Mouse (Mus musculus): Measurements from ENCODE around the gene Mettl7a1.
"Not testable (repeated sequence)": the region's sequence is repeated elsewhere in the genome, so short reads cannot be mapped to it uniquely, and the experiment has no call there.

Mettl7a1 gene

GRCm38 (mm10) chr15:100304019-100304991, at the start of gene Mettl7a1:
Mettl7a1 (plus strand) TSS chr15:100304140.
- DNase-seq: peak; percentile 61 to 65

DNA sequence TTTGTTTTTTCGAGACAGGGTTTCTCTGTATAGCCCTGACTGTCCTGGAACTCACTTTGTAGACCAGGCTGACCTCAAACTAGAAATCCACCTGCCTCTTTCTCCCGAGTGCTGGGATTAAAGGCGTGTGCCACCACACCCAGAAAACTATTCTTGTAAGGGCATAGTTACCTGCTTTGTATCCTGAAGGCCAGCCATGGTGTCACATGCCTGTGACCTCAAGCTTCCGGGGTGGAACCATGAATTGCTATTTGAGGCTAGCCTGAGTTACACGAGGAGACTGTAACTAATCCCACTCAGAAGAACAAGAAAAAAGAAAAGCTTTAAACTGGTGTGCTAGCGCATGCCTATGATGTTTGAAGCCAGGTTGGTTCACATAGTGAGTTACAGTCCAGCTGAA, 47.6 kb upstream of the Mettl7a1 start:
- DNase-seq: no peak

GRCm38 (mm10) chr15:100257305-100257704, 46.6 kb upstream of the Mettl7a1 start:
- DNase-seq: no peak

DNA sequence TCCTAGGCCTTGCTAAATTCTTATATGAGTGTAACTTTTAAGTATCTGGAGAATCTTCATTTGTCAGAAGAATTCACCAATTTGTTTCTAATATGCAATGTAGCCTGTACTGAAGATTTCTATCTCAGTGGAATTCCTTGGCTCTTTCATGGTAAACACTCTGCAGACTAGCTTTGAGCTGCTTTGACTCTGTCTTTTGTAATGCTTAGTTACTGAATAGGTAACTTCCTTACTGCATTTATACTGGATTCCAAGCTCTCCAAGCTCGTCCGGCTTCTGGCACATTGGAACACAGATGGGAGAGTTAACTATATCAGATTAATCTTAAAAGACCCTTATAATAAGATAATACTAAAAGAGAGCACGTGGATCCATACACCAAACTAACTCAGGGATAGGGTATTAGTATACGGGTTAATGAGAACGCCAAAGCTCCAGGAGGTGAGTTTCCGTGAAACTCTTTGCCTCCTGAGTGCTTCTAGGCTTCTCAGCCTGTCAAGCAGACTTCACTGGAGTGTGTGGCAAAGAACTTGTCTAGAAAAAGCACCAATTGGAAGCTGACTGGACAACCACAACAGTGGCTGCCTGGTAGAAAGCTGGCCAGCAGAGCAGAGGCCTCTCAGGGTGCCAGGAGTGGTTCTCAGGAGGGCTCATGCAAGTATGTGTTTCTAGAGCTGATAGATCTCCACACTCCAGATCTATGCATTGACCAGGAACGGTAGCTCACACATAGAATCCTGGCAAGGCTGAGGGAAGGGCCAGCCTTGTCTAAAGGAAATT, 45.1 kb upstream of the Mettl7a1 start:
- DNase-seq: no peak

GRCm38 (mm10) chr15:100260351-100260750, 43.6 kb upstream of the Mettl7a1 start:
- DNase-seq: not testable (repeated sequence)

DNA sequence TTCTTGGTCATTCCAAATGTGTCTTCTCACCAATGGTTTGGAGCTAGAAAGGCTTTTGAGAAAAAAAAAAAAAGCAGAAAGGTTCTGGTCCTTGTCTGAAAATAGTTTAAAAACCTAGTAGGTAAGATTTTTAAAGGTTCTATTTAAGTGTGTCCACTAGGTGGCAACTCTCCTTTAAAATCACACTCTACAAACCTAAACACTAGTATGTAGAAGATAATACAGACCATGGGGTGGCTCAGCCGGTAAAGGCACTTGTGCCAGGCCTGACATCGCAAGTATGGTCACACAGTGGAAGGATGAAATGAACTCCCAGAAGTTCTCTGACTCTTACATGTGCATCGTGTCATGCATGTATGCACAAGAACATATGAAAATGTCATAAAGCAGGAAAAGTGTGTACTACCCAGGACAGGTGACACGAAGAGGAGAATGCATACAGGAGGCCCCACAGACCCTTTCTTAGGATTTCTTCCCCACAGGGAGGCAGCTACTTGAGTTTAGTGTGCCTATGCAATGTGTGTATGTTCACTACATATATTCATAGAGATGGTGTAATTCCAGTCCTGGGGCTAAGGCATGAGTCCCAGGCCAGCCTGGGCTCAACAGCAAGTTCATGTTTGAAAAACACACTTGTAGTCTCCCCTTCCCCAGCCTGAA, 40.6 kb upstream of the Mettl7a1 start:
- peak; percentile 9 to 11 for DNase-seq

- DNase-seq: no peak
Measured at GRCm38 (mm10) chr15:100265586-100266325, 38.2 kb upstream of the Mettl7a1 start.

GRCm38 (mm10) chr15:100268916-100269315, 35.0 kb upstream of the Mettl7a1 start:
- no peak for DNase-seq

DNA sequence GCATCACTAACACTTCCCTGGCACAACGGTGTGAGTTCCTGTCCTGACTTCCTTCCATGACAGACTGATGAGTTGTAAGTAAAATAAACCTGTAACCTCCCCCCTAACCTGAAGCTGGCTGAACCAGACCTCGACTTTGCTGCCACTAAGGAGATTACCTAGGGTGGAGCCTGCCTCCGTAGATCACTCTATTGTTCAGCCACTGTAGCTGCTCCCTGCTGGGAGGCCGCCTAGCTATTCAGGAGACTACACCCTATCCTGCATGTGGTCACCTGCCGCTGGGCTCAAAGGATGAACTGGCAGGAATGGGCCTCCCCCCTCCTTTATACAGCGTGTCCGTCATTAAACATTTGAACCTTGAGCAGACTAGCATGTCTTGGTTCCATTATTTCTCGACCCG, 34.2 kb upstream of the Mettl7a1 start:
- DNase-seq: no peak

- not testable (repeated sequence) for DNase-seq
Measured at GRCm38 (mm10) chr15:100270609-100271008, 33.3 kb upstream of the Mettl7a1 start.

DNA sequence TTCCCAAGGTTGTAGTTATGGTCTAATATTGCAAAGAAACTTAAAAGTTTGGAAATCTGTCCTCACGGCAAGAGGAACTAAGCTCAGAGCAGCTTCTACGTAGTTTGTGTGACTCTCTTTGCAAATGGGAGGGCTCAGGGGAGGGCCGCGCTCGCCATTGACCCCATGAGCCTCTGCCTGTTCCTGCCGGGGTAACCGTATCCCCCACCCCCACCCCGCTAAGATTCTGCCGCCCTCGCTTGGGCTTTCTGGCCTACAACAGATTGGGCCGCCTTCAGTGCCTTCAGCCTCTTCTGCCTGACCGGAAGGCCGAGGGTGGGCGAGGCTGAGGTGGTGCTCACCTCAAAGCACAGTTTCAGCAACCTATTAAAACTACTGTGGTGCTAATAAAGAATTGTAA, 32.5 kb upstream of the Mettl7a1 start:
- no peak for DNase-seq

GRCm38 (mm10) chr15:100273791-100274308, 30.1 kb upstream of the Mettl7a1 start:
- not testable (repeated sequence) for DNase-seq

DNA sequence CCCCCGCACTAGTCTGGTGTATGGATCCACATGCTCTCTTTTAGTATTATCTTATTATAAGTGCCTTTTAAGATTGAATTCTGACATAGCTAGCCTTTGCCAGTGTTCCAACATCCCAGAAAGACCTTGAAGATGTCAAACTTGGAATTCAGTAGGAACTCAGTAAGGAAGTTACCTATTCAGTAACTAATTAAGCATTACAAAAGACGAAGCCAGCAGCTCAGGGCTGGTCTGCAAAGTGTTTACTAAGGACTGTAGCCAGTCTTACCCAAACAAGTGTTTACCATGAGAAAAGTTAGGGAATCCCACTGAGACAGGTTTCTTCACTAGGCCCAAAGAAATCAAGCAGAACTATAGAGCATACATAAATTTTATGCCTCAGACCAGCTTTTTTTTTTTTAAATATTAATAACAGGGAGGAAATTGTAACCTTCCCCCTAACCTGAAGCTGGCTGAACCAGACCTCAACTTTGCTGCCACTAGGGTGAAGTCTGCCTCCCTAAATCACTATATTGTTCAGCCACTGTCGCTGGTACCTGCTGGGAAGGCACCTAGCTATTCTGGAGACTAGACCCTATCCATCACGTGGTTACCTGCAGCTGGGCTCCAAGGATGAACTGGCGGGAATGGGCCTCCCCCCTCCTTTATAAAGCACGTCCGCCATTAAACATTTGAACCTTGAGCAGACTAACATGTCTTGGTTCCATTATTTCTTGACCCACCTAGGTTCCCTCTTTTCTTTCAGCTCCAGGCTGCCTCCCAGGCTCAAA, 29.0 kb upstream of the Mettl7a1 start:
- DNase-seq: no peak

DNA sequence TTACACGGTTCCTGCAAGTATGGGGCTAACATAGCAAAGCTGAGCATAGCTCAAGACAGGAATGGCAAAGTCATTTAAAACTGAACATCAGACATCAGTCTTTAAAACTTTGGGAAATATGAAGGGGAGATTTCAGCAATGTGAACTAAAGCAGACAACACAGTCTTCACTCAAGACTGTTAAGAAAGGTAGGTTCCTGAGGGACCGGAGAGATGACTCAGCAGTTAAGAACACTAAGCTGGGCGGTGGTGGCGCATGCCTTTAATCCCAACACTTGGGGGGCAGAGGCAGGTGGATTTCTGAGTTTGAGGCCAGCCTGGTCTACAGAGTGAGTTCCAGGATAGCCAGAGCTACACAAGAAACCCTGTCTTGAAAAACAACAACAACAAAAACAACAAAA, 27.5 kb upstream of the Mettl7a1 start:
- DNase-seq: no peak

GRCm38 (mm10) chr15:100277586-100277985, 26.4 kb upstream of the Mettl7a1 start:
- DNase-seq: no peak

GRCm38 (mm10) chr15:100280626-100281025, 23.3 kb upstream of the Mettl7a1 start, which contains the start of gene Tmprss12:
Tmprss12 (plus strand) TSS chr15:100280837.
- no peak for DNase-seq

GRCm38 (mm10) chr15:100288980-100289379, 15.0 kb upstream of the Mettl7a1 start:
- DNase-seq: no peak

DNA sequence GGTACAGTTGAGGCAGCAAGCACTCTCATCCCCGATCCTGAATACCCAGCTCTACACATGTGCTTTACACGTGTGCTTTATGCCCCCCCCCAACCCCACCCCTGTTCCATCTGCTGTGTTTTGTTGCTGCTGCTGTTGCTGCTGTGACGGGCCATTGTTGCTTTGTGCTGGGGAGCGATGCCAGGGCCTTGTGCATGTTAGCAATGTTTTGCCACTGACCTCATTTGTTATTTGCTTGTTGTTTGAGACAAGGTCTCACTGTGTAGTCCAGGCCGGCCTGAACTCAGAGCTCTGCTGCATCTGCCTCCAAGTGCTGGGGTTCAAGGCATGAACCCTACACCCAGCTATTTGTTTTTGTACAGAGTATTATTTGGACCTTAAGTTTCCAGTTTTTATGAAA, 13.1 kb upstream of the Mettl7a1 start:
- no peak for DNase-seq

DNA sequence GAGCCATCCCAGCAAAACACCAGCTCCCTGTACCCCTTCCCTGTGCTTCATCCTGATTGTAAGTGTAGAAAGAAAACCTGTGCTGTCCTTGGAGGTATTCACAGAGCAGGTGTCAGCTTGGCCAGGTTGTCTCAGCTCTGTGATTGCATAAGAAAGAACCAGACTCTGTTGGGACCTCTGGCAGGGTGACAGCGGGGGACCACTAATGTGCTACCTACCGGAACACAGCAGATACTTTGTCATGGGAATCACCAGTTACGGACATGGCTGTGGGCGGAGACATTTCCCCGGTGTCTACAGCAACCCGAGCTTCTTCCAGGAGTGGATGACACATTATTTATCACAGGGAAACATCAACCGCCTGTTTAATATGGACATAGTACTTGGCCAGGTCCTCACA, 11.6 kb upstream of the Mettl7a1 start:
- DNase-seq: no peak

GRCm38 (mm10) chr15:100297856-100298255, 6.1 kb upstream of the Mettl7a1 start:
- no peak for DNase-seq

DNA sequence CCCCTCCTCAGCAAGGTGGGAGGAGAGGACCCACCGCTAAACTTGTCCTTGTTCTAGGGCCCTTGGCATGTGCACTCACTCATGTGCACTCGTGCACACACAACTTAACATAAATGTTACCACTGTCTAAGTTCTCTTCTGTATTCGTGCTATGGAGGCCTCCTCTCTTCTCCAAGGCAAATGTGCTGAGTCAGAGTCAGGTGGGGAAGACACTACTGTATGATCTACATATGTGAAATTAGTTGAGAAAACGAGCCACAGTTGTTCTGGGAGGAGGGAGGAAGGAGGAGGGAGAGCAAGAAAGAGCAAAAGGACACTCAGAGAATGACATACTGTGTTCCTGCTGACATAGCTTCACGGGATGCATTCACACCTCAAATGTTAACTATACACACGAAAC, 3.4 kb upstream of the Mettl7a1 start:
- DNase-seq: no peak
